9 mouse cellular contexts compared by ENCODE assay signal in the genomic region with DNA sequence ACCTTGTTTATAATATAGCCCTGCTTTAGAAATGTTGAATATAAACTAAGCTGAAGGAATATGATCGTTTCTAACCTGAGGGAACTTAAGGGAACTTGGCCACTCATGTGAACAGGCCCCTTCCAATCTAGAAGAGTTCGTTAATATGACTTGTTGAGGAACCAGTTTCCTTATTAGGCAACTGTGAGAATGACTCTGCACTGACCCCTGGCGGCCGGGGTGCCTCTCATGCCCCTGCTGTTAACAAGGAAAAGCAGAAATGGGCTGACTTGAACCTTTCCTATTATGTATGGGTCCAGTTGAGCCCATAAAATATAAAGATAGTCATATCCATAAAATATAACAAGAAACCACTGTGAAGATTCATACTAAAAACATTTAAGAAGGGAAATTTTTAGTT. TPM values are rescaled to one million over a fixed set of nuclear protein-coding genes. Genes with fewer than 3 reads are reported as not detected.
DNase-seq lines count a peak whose midpoint lies in the region; ATAC-seq and TF ChIP-seq lines count a peak whose summit lies in the region.
"Had no signal": no experiment of that assay in that cellular context is flagged by ENCODE, and none has a peak within 500 bp of the region (broad histone marks: within the 10 kb centered on the region; RNA-seq: fewer than 3 reads in every experiment).

No protein-coding gene starts in this region.

- ATAC-seq in G1E (ENCODE audit: extremely low read depth, insufficient number of reproducible peaks, low FRiP score, poor library complexity, severe bottlenecking) = peak; percentile 63

- peaks cover 40% of the 10 kb centered on the region for H3K36me3 ChIP-seq in G1E (replicated peaks)

- no peaks in the 10 kb centered on the region for H3K9me3 ChIP-seq in G1E (replicated peaks)
- H3K9me3 ChIP-seq: limb, embryonic 12.5 days had no signal

- H3K4me3 ChIP-seq in G1E (ENCODE audit: low read depth, low read length) = no peak overlapping the region
- H3K4me3 ChIP-seq: limb, embryonic 12.5 days had no signal

- peak; percentile 70 to 71 for DNase-seq in cerebellum, adult 18-20 months
- DNase-seq in cerebellum, adult 11-12 months = no peak
- no peak for DNase-seq in G1E (ENCODE audit: low spot score)
- DNase-seq in c-Kit-positive CD71-positive TER-119-positive erythroid progenitor cells, embryonic 14.5 days (ENCODE audit: low spot score) = peak; percentile 73
- peak; percentile 24 to 43 for DNase-seq in gastrocnemius, adult 8-10 months (ENCODE audit: low spot score in 2 of 2)
- peak; percentile 85 for DNase-seq in kidney, postnatal 10 days
- DNase-seq in lung, postnatal 14 days = peak; percentile 87
- DNase-seq in spleen, adult 18-20 months = peak; percentile 60 to 78

- TF ChIP-seq CTCF in G1E (IDR thresholded peaks at IDR 0.05; ENCODE audit: low read depth, low read length) = peak; percentile 70

- no peaks in the 10 kb centered on the region; the same call in 1 of the 2 replicates for H3K4me1 ChIP-seq in G1E (ENCODE audit: insufficient read depth, low read depth, low read length)
- H3K4me1 ChIP-seq: limb, embryonic 12.5 days had no signal

- H3K27me3 ChIP-seq in G1E (ENCODE audit: insufficient read depth, low read length) = no peaks in the 10 kb centered on the region
- H3K27me3 ChIP-seq: limb, embryonic 12.5 days had no signal

RNA-seq across cellular contexts. Expression of a gene that starts 8.1 kb away (rescaled TPM):
- 21.1 and 30.0 TPM in 2 replicates for total RNA-seq in G1E (2014; fragmentation: Nextera tagmentation)
- 29.5 and 31.9 TPM in 2 replicates for total RNA-seq in G1E (2017)
- polyA plus RNA-seq in G1E (2012) = 4.5 and 4.9 TPM in 2 replicates
- total RNA-seq in gastrocnemius, adult 8-10 months (2022) = 10 to 100 TPM; 20.6 to 24.8 (median 22.5) TPM

RNA-seq across cellular contexts. Expression of a gene that starts 10.5 kb away (rescaled TPM):
- total RNA-seq in G1E (2014; fragmentation: Nextera tagmentation) (14.6 and 20.3 TPM in 2 replicates), G1E (2017) (20.4 and 21.4 TPM in 2 replicates)
- 18.6 and 19.2 TPM in 2 replicates for polyA plus RNA-seq in G1E (2012)
- 10 to 100 TPM; 35.8 to 42.1 (median 39.3) TPM for total RNA-seq in gastrocnemius, adult 8-10 months (2022)

RNA-seq across cellular contexts. Expression of a gene that starts 39.6 kb away (rescaled TPM):
- total RNA-seq in G1E (2014; fragmentation: Nextera tagmentation) (70.7 and 84.6 TPM in 2 replicates), G1E (2017) (70.0 and 74.3 TPM in 2 replicates)
- polyA plus RNA-seq in G1E (2012) = 40.4 and 59.3 TPM in 2 replicates
- 10 to 100 TPM; 21.1 to 27.1 (median 25.0) TPM for total RNA-seq in gastrocnemius, adult 8-10 months (2022)

Comparison
In these comparisons a context has a peak if more than half of its experiments do, and no peak if none do; other contexts are left out.
1. DNase-seq: peak in cerebellum, adult 18-20 months (2 of 2), c-Kit-positive CD71-positive TER-119-positive erythroid progenitor cells, embryonic 14.5 days (single experiment), gastrocnemius, adult 8-10 months (2 of 2), kidney, postnatal 10 days (single experiment), lung, postnatal 14 days (single experiment) and spleen, adult 18-20 months (2 of 2); none in cerebellum, adult 11-12 months (single experiment) and G1E (single experiment).